Mouse (Mus musculus): ENCODE data around the gene Rad50. TPM values are rescaled to one million over a fixed set of nuclear protein-coding genes. Genes with fewer than 3 reads are reported as not detected.
A peak's percentile ranks its signal among the peaks of the same experiment; 100 is the strongest.

Rad50 gene
- polyA plus RNA-seq, 1 experiment from 2014 or later = 11.0 TPM

GRCm38 (mm10) chr11:53736771-53737572, 29.9 kb upstream of the Rad50 start:
- Histone ChIP-seq H3K36me3 (ENCODE audit: control insufficient read depth, insufficient read depth, low read length) (no peaks in the 10 kb centered on the region), H3K4me2 (ENCODE audit: low read length) (no peak overlapping the region), H3K4me3 (ENCODE audit: low read depth, low read length) (no peak overlapping the region), H3K27ac (ENCODE audit: low read depth, low read length) (no peak overlapping the region), H3K9ac (ENCODE audit: low read length) (no peak overlapping the region), H3K4me1 (ENCODE audit: control insufficient read depth, insufficient read depth, low read length) (no peaks in the 10 kb centered on the region), H3K9me3 (replicated peaks; ENCODE audit: control insufficient read depth, low read length) (no peaks in the 10 kb centered on the region), H3K27me3 (replicated peaks; ENCODE audit: control insufficient read depth, insufficient read depth, low read length) (no peaks in the 10 kb centered on the region)
- WGBS = 47% methylated on average over 14 of the region's 14 CpGs
- peak; percentile 75 for DNase-seq (ENCODE audit: low spot score)
- peak; percentile 72 for ATAC-seq

GRCm38 (mm10) chr11:53735682-53736245, 28.6 kb upstream of the Rad50 start:
- Histone ChIP-seq H3K9ac (ENCODE audit: low read length) (no peak overlapping the region), H3K36me3 (ENCODE audit: control insufficient read depth, insufficient read depth, low read length) (no peaks in the 10 kb centered on the region), H3K4me3 (ENCODE audit: low read depth, low read length) (0 out of 2 replicates have a peak overlapping the region, but pooled peaks have one; percentile 2), H3K4me2 (ENCODE audit: low read length) (peak overlapping the region; percentile 42), H3K9me3 (replicated peaks; ENCODE audit: control insufficient read depth, low read length) (no peaks in the 10 kb centered on the region), H3K27ac (ENCODE audit: low read depth, low read length) (no peak overlapping the region), H3K27me3 (replicated peaks; ENCODE audit: control insufficient read depth, insufficient read depth, low read length) (no peaks in the 10 kb centered on the region), H3K4me1 (ENCODE audit: control insufficient read depth, insufficient read depth, low read length) (no peaks in the 10 kb centered on the region)
- ATAC-seq = peak; percentile 94
- DNase-seq (ENCODE audit: low spot score) = peak; percentile 88
- 26% methylated on average over 17 of the region's 17 CpGs for WGBS

GRCm38 (mm10) chr11:53734970-53735681, 28.0 kb upstream of the Rad50 start:
- H3K36me3 ChIP-seq (ENCODE audit: control insufficient read depth, insufficient read depth, low read length) = no peaks in the 10 kb centered on the region
- no peaks in the 10 kb centered on the region for H3K9me3 ChIP-seq (replicated peaks; ENCODE audit: control insufficient read depth, low read length)
- WGBS = 71% methylated on average over 18 of the region's 18 CpGs
- no peak overlapping the region for H3K4me2 ChIP-seq (ENCODE audit: low read length)
- H3K27ac ChIP-seq (ENCODE audit: low read depth, low read length) = no peak overlapping the region
- H3K4me1 ChIP-seq (ENCODE audit: control insufficient read depth, insufficient read depth, low read length) = no peaks in the 10 kb centered on the region
- H3K9ac ChIP-seq (ENCODE audit: low read length) = no peak overlapping the region
- no peaks in the 10 kb centered on the region for H3K27me3 ChIP-seq (replicated peaks; ENCODE audit: control insufficient read depth, insufficient read depth, low read length)
- ATAC-seq (no peak), DNase-seq (ENCODE audit: low spot score) (no peak)
- no peak overlapping the region for H3K4me3 ChIP-seq (ENCODE audit: low read depth, low read length)

DNA sequence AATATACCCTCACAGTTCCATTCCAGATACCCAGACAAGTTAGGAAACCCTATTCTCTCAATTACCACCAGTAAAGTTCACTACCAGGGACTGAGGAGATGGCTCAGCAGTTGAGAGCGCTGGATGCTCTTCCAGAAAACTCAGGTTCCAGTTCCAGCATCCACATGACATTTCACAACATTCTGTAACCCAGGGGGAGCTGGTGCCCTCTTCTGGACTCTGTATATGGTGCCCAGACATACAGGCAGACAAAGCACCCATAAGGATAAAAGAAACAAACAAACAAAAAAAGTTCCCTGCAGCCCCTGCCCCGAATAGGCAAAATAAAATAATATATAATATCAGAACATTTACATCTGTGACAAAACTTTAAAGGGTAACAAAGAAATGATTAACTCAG, 27.3 kb upstream of the Rad50 start:
- Histone ChIP-seq H3K9ac (ENCODE audit: low read length) (no peak overlapping the region), H3K9me3 (replicated peaks; ENCODE audit: control insufficient read depth, low read length) (no peaks in the 10 kb centered on the region), H3K27me3 (replicated peaks; ENCODE audit: control insufficient read depth, insufficient read depth, low read length) (no peaks in the 10 kb centered on the region), H3K4me3 (ENCODE audit: low read depth, low read length) (no peak overlapping the region), H3K4me1 (ENCODE audit: control insufficient read depth, insufficient read depth, low read length) (no peaks in the 10 kb centered on the region), H3K4me2 (ENCODE audit: low read length) (no peak overlapping the region), H3K27ac (ENCODE audit: low read depth, low read length) (no peak overlapping the region), H3K36me3 (ENCODE audit: control insufficient read depth, insufficient read depth, low read length) (no peaks in the 10 kb centered on the region)
- DNase-seq (ENCODE audit: low spot score) (no peak), ATAC-seq (no peak)
- WGBS = 87% methylated on average over 2 of the region's 2 CpGs

- Histone ChIP-seq H3K36me3 (ENCODE audit: control insufficient read depth, insufficient read depth, low read length) (no peaks in the 10 kb centered on the region), H3K9ac (ENCODE audit: low read length) (no peak overlapping the region), H3K4me2 (ENCODE audit: low read length) (no peak overlapping the region), H3K9me3 (replicated peaks; ENCODE audit: control insufficient read depth, low read length) (no peaks in the 10 kb centered on the region), H3K27ac (ENCODE audit: low read depth, low read length) (no peak overlapping the region), H3K27me3 (replicated peaks; ENCODE audit: control insufficient read depth, insufficient read depth, low read length) (no peaks in the 10 kb centered on the region), H3K4me3 (ENCODE audit: low read depth, low read length) (no peak overlapping the region), H3K4me1 (ENCODE audit: control insufficient read depth, insufficient read depth, low read length) (no peaks in the 10 kb centered on the region)
- 86% methylated on average over 7 of the region's 7 CpGs for WGBS
- ATAC-seq (no peak), DNase-seq (ENCODE audit: low spot score) (peak; percentile 13)
These were observed 26.7 kb upstream of the Rad50 start for GRCm38 (mm10) chr11:53733824-53734223.

DNA sequence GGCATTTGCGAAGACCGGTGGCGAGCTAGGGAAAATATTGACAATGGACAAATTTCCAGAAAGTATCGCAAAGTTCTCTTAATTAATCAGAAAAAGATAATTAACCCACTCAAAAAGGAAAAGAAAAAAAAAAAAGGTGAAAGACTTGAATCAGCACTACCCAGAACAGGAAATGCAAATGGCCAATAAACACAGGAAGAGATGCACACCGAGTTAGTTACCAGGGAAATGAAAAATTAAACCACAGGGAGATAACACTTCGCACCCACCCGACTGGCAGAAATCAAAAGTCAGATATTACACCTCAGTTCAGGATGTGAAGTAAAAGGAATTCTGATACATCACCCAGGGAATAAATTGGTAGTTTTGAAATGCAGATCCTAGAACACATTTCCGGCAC, 25.1 kb upstream of the Rad50 start:
- no peaks in the 10 kb centered on the region for H3K4me1 ChIP-seq (ENCODE audit: control insufficient read depth, insufficient read depth, low read length)
- H3K36me3 ChIP-seq (ENCODE audit: control insufficient read depth, insufficient read depth, low read length) = no peaks in the 10 kb centered on the region
- no peaks in the 10 kb centered on the region for H3K9me3 ChIP-seq (replicated peaks; ENCODE audit: control insufficient read depth, low read length)
- H3K4me2 ChIP-seq (ENCODE audit: low read length) = no peak overlapping the region
- WGBS = 90% methylated on average over 8 of the region's 8 CpGs
- H3K4me3 ChIP-seq (ENCODE audit: low read depth, low read length) = no peak overlapping the region
- DNase-seq (ENCODE audit: low spot score) (no peak), ATAC-seq (no peak)
- no peak overlapping the region for H3K9ac ChIP-seq (ENCODE audit: low read length)
- no peak overlapping the region for H3K27ac ChIP-seq (ENCODE audit: low read depth, low read length)
- H3K27me3 ChIP-seq (replicated peaks; ENCODE audit: control insufficient read depth, insufficient read depth, low read length) = no peaks in the 10 kb centered on the region

- no peaks in the 10 kb centered on the region for H3K4me1 ChIP-seq (ENCODE audit: control insufficient read depth, insufficient read depth, low read length)
- WGBS = 96% methylated on average over 7 of the region's 7 CpGs
- no peak overlapping the region for H3K9ac ChIP-seq (ENCODE audit: low read length)
- no peaks in the 10 kb centered on the region for H3K9me3 ChIP-seq (replicated peaks; ENCODE audit: control insufficient read depth, low read length)
- H3K4me2 ChIP-seq (ENCODE audit: low read length) = no peak overlapping the region
- H3K27ac ChIP-seq (ENCODE audit: low read depth, low read length) = no peak overlapping the region
- DNase-seq (ENCODE audit: low spot score) = no peak
- H3K36me3 ChIP-seq (ENCODE audit: control insufficient read depth, insufficient read depth, low read length) = no peaks in the 10 kb centered on the region
- no peak overlapping the region for H3K4me3 ChIP-seq (ENCODE audit: low read depth, low read length)
- ATAC-seq = no peak
- H3K27me3 ChIP-seq (replicated peaks; ENCODE audit: control insufficient read depth, insufficient read depth, low read length) = no peaks in the 10 kb centered on the region
These were observed 24.3 kb upstream of the Rad50 start for GRCm38 (mm10) chr11:53731457-53731856.

GRCm38 (mm10) chr11:53720715-53721114, 13.6 kb upstream of the Rad50 start, which contains the start of gene Il5:
Gene Il5, plus strand, starts transcription at chr11:53720794.
- Histone ChIP-seq H3K36me3 (ENCODE audit: control insufficient read depth, insufficient read depth, low read length) (no peaks in the 10 kb centered on the region), H3K9ac (ENCODE audit: low read length) (no peak within 1 kb of the TSS), H3K27ac (ENCODE audit: low read depth, low read length) (no peak within 1 kb of the TSS), H3K4me2 (ENCODE audit: low read length) (no peak within 1 kb of the TSS), H3K27me3 (replicated peaks; ENCODE audit: control insufficient read depth, insufficient read depth, low read length) (no peaks in the 10 kb centered on the region), H3K9me3 (replicated peaks; ENCODE audit: control insufficient read depth, low read length) (no peaks in the 10 kb centered on the region), H3K4me1 (ENCODE audit: control insufficient read depth, insufficient read depth, low read length) (no peaks in the 10 kb centered on the region), H3K4me3 (ENCODE audit: low read depth, low read length) (no peak within 1 kb of the TSS)
- 89% methylated on average over 6 of the region's 6 CpGs for WGBS
- no peak for ATAC-seq
- DNase-seq (ENCODE audit: low spot score) = no peak

- H3K4me3 ChIP-seq (ENCODE audit: low read depth, low read length) = no peak overlapping the region
- no peaks in the 10 kb centered on the region for H3K27me3 ChIP-seq (replicated peaks; ENCODE audit: control insufficient read depth, insufficient read depth, low read length)
- H3K4me1 ChIP-seq (ENCODE audit: control insufficient read depth, insufficient read depth, low read length) = no peaks in the 10 kb centered on the region
- H3K27ac ChIP-seq (ENCODE audit: low read depth, low read length) = no peak overlapping the region
- DNase-seq (ENCODE audit: low spot score) (no peak), ATAC-seq (no peak)
- 86% methylated on average over 1 of the region's 1 CpGs for WGBS
- no peak overlapping the region for H3K4me2 ChIP-seq (ENCODE audit: low read length)
- H3K9ac ChIP-seq (ENCODE audit: low read length) = no peak overlapping the region
- H3K9me3 ChIP-seq (replicated peaks; ENCODE audit: control insufficient read depth, low read length) = no peaks in the 10 kb centered on the region
- no peaks in the 10 kb centered on the region for H3K36me3 ChIP-seq (ENCODE audit: control insufficient read depth, insufficient read depth, low read length)
These were observed 12.6 kb upstream of the Rad50 start for GRCm38 (mm10) chr11:53719701-53720100.
